Mouse (Mus musculus) cerebellum, postnatal 36 days (tissue): ENCODE measurements around the gene Noa1.

ENCODE experiments used
- DNase-seq, 2 experiments: peaks; one replicate each; pipeline ENCODE4 v3.0.0; 2021 to 2022; ENCODE audit warnings: mixed read lengths in 2 of 2

Gene Noa1

GRCm38 (mm10) chr5:77289686-77290085 lies 20.2 kb downstream of the Noa1 start:
- no peak for DNase-seq

- DNase-seq = no peak
These were observed 22.0 kb downstream of the Noa1 start for GRCm38 (mm10) chr5:77287901-77288300.

GRCm38 (mm10) chr5:77286904-77287303 lies 23.0 kb downstream of the Noa1 start:
- no peak for DNase-seq

- no peak for DNase-seq
These were observed 24.2 kb downstream of the Noa1 start for GRCm38 (mm10) chr5:77285685-77286084.

GRCm38 (mm10) chr5:77282242-77282641 lies 27.6 kb downstream of the Noa1 start:
- DNase-seq = peak; percentile 21 to 25

- peak in 1 of 2 experiments; percentile 12 for DNase-seq
These were observed 28.2 kb downstream of the Noa1 start for GRCm38 (mm10) chr5:77281518-77282174.

- DNase-seq = no peak
These were observed 32.7 kb downstream of the Noa1 start for GRCm38 (mm10) chr5:77277204-77277603.

GRCm38 (mm10) chr5:77275950-77276349 lies 33.9 kb downstream of the Noa1 start:
- peak; percentile 15 to 17 for DNase-seq

- no peak for DNase-seq
These were observed 36.7 kb downstream of the Noa1 start for GRCm38 (mm10) chr5:77273151-77273550.

GRCm38 (mm10) chr5:77269399-77269798 lies 40.5 kb downstream of the Noa1 start:
- no peak for DNase-seq

- no peak for DNase-seq
These were observed 41.8 kb downstream of the Noa1 start for GRCm38 (mm10) chr5:77267957-77268624.

- no peak for DNase-seq
These were observed 42.4 kb downstream of the Noa1 start for GRCm38 (mm10) chr5:77267441-77267840.

GRCm38 (mm10) chr5:77266886-77267401 lies 42.9 kb downstream of the Noa1 start:
- no peak for DNase-seq

GRCm38 (mm10) chr5:77266066-77266885 lies 43.6 kb downstream of the Noa1 start:
- peak in 1 of 2 experiments; percentile 14 for DNase-seq

GRCm38 (mm10) chr5:77265671-77266065 lies 44.2 kb downstream of the Noa1 start:
- peak in 1 of 2 experiments; percentile 33 for DNase-seq

- peak; percentile 29 to 51 for DNase-seq
These were observed 44.7 kb downstream of the Noa1 start, which contains the start of gene Rest for GRCm38 (mm10) chr5:77265081-77265670. TSS of gene Rest (plus strand) at chr5:77265491.

- DNase-seq = no peak
These were observed 47.8 kb downstream of the Noa1 start for GRCm38 (mm10) chr5:77262105-77262504.

GRCm38 (mm10) chr5:77261137-77261536 lies 48.7 kb downstream of the Noa1 start:
- no peak for DNase-seq

GRCm38 (mm10) chr5:77260141-77260540 lies 49.7 kb downstream of the Noa1 start:
- DNase-seq = no peak

GRCm38 (mm10) chr5:77259315-77259714 lies 50.6 kb downstream of the Noa1 start:
- no peak for DNase-seq

- no peak for DNase-seq
These were observed 52.3 kb downstream of the Noa1 start for GRCm38 (mm10) chr5:77257603-77258002.

GRCm38 (mm10) chr5:77254402-77254801 lies 55.5 kb downstream of the Noa1 start:
- DNase-seq = no peak

GRCm38 (mm10) chr5:77253154-77253553 lies 56.7 kb downstream of the Noa1 start:
- DNase-seq = no peak
